Mouse (Mus musculus): ENCODE measurements around the gene Fer1l4. TPM values are rescaled to one million over a fixed set of nuclear protein-coding genes. Genes with fewer than 3 reads are reported as not detected.

The Fer1l4 gene
- polyA plus RNA-seq, 1 experiment, result not detected

DNA sequence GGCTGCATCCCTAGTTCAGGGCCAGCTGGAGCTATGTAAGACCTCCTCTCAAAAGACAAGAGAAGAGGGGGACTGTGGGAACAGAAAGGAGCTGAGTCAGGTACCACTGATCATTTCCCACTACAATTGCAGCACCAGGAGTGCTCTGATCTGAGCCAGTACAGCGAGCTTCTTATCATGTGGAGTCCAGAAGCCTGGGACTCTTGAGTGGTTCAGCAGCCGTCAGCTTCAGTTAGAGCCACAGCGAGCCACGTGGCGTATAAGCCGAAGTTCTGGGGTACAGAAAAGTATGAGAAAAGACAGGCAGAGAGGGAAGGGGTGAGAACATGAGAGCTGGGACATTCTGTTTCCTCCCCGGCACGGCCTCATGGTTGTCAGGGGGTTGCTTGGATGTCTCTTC lies 31.5 kb downstream of the Fer1l4 start:
- Histone ChIP-seq H3K4me3 (ENCODE audit: insufficient read depth, low read length) (no peak overlapping the region), H3K27ac (ENCODE audit: insufficient read depth, low read length) (no peak overlapping the region), H3K4me1 (ENCODE audit: control insufficient read depth, insufficient read depth, low read length) (no peaks in the 10 kb centered on the region)
- TF ChIP-seq POLR2A (IDR thresholded peaks at IDR 0.05; ENCODE audit: low read depth, low read length) (no peak), CTCF (IDR thresholded peaks at IDR 0.05; ENCODE audit: borderline replicate concordance, insufficient read depth, low read length) (no peak)

DNA sequence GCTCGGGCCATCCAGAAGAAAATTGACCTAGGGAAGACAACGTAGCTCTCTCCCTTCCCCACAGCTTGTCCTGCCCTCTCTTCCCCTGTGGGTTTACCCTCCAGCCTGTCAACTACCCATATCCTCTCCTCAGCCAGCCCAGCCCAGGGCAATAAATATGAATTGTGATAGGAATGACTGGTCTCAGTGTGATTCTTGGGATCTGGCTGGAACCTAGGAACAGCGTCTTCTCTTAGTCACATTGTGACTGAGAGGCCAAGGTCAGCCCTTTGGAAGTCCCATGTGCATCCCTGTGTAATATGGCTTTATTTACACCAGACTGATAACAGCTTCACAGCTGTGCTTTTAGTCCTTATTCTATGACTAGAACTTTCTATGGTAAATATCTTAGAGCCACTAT lies 34.6 kb downstream of the Fer1l4 start:
- Histone ChIP-seq H3K4me1 (ENCODE audit: control insufficient read depth, insufficient read depth, low read length) (no peaks in the 10 kb centered on the region), H3K27ac (ENCODE audit: insufficient read depth, low read length) (no peak overlapping the region), H3K4me3 (ENCODE audit: insufficient read depth, low read length) (no peak overlapping the region)
- no peak for TF ChIP-seq POLR2A (IDR thresholded peaks at IDR 0.05; ENCODE audit: low read depth, low read length)
- TF ChIP-seq CTCF (IDR thresholded peaks at IDR 0.05; ENCODE audit: borderline replicate concordance, insufficient read depth, low read length), result no peak

GRCm38 (mm10) chr2:156007888-156008532 lies 44.7 kb downstream of the Fer1l4 start, which contains the start of the genes 6430550D23Rik and Ergic3:
Gene 6430550D23Rik (minus strand): TSS chr2:156007977.
Gene Ergic3 (plus strand): TSS chr2:156008045.
- Histone ChIP-seq H3K4me3 (ENCODE audit: insufficient read depth, low read length) (peak within 1 kb of the TSS; percentile 78), H3K27ac (ENCODE audit: insufficient read depth, low read length) (no peak within 1 kb of the TSS), H3K4me1 (ENCODE audit: control insufficient read depth, insufficient read depth, low read length) (no peaks in the 10 kb centered on the region)
- TF ChIP-seq POLR2A (IDR thresholded peaks at IDR 0.05; ENCODE audit: low read depth, low read length), result peak; percentile 57
- TF ChIP-seq CTCF (IDR thresholded peaks at IDR 0.05; ENCODE audit: borderline replicate concordance, insufficient read depth, low read length), result no peak

GRCm38 (mm10) chr2:156005393-156005792 lies 47.4 kb downstream of the Fer1l4 start:
- no peak overlapping the region for H3K27ac ChIP-seq (ENCODE audit: insufficient read depth, low read length)
- H3K4me1 ChIP-seq (ENCODE audit: control insufficient read depth, insufficient read depth, low read length), result no peaks in the 10 kb centered on the region
- H3K4me3 ChIP-seq (ENCODE audit: insufficient read depth, low read length), result no peak overlapping the region
- no peak for TF ChIP-seq POLR2A (IDR thresholded peaks at IDR 0.05; ENCODE audit: low read depth, low read length)
- TF ChIP-seq CTCF (IDR thresholded peaks at IDR 0.05; ENCODE audit: borderline replicate concordance, insufficient read depth, low read length), result no peak

GRCm38 (mm10) chr2:155991863-155992321 lies 60.9 kb downstream of the Fer1l4 start:
- Histone ChIP-seq H3K4me1 (ENCODE audit: control insufficient read depth, insufficient read depth, low read length) (no peaks in the 10 kb centered on the region), H3K4me3 (ENCODE audit: insufficient read depth, low read length) (no peak overlapping the region), H3K27ac (ENCODE audit: insufficient read depth, low read length) (no peak overlapping the region)
- TF ChIP-seq CTCF (IDR thresholded peaks at IDR 0.05; ENCODE audit: borderline replicate concordance, insufficient read depth, low read length) (no peak), POLR2A (IDR thresholded peaks at IDR 0.05; ENCODE audit: low read depth, low read length) (no peak)

DNA sequence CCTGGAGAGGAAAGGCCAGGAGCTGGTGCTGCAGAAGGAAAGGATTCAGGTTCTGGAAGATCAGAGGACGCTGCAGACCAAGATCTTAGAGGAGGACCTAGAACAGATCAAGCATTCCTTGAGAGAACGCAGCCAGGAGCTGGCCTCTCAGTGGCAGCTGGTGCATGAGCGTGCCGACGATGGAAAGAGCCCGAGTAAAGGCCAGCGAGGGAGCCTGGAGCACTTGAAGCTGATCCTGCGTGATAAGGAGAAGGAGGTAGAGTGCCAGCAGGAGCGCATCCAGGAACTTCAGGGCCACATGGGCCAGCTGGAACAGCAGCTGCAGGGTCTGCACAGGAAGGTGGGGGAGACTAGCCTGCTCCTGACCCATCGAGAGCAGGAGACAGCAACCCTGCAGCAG lies 61.6 kb downstream of the Fer1l4 start:
- H3K4me3 ChIP-seq (ENCODE audit: insufficient read depth, low read length), result no peak overlapping the region
- no peak for TF ChIP-seq POLR2A (IDR thresholded peaks at IDR 0.05; ENCODE audit: low read depth, low read length)
- no peak for TF ChIP-seq CTCF (IDR thresholded peaks at IDR 0.05; ENCODE audit: borderline replicate concordance, insufficient read depth, low read length)

DNA sequence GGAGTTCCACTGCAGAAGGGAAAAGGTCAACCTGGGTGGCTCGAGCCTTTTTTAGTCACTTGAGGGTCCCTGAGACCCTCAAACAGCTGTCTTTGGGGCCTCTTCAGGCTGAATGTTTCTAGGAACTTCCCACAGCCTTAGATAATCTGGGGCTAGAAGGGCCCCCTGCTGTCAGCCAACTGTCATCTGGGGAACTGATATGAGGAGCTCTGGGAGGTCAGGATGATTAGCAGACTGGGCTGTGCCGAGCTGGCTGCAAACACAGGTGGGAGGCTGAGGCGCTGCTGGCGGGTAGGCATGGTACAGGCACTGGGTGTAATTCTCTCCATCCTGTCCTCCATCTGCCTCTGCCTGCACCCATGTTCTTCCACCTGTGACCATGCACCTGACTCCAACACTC lies 63.7 kb downstream of the Fer1l4 start:
- Histone ChIP-seq H3K4me1 (ENCODE audit: control insufficient read depth, insufficient read depth, low read length) (no peaks in the 10 kb centered on the region), H3K27ac (ENCODE audit: insufficient read depth, low read length) (no peak overlapping the region), H3K4me3 (ENCODE audit: insufficient read depth, low read length) (no peak overlapping the region)
- no peak for TF ChIP-seq CTCF (IDR thresholded peaks at IDR 0.05; ENCODE audit: borderline replicate concordance, insufficient read depth, low read length)

More for the DNA sequence above, 61.6 kb downstream of the Fer1l4 start:
- no peaks in the 10 kb centered on the region for H3K4me1 ChIP-seq (ENCODE audit: control insufficient read depth, insufficient read depth, low read length)
- H3K27ac ChIP-seq (ENCODE audit: insufficient read depth, low read length), result no peak overlapping the region

DNA sequence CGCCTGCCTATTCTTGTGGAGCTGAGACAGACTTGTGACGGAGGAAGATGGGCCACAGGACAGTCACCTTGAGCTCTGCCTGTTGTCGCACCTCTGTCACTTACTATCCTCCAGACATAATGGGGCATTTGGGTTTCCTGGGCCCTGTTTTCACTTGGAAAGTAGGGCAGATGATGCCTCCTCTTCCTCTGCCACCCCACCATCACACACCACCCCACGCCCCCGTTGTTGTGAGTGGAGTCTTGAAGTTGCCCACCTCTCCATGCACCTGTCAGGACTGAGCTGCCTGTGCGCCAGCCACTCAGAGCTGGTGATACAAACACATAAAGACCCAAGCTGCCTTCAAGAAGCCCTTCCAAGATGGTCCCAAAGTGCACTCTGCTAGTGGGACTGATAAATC lies 65.6 kb downstream of the Fer1l4 start:
- Histone ChIP-seq H3K4me3 (ENCODE audit: insufficient read depth, low read length) (no peak overlapping the region), H3K27ac (ENCODE audit: insufficient read depth, low read length) (no peak overlapping the region), H3K4me1 (ENCODE audit: control insufficient read depth, insufficient read depth, low read length) (no peaks in the 10 kb centered on the region)
- TF ChIP-seq POLR2A (IDR thresholded peaks at IDR 0.05; ENCODE audit: low read depth, low read length) (no peak), CTCF (IDR thresholded peaks at IDR 0.05; ENCODE audit: borderline replicate concordance, insufficient read depth, low read length) (no peak)

- H3K27ac ChIP-seq (ENCODE audit: insufficient read depth, low read length), result no peak overlapping the region
- H3K4me1 ChIP-seq (ENCODE audit: control insufficient read depth, insufficient read depth, low read length), result no peaks in the 10 kb centered on the region
- H3K4me3 ChIP-seq (ENCODE audit: insufficient read depth, low read length), result no peak overlapping the region
- TF ChIP-seq CTCF (IDR thresholded peaks at IDR 0.05; ENCODE audit: borderline replicate concordance, insufficient read depth, low read length) (no peak), POLR2A (IDR thresholded peaks at IDR 0.05; ENCODE audit: low read depth, low read length) (no peak)
Measured at GRCm38 (mm10) chr2:155985776-155986175, 67.0 kb downstream of the Fer1l4 start.

DNA sequence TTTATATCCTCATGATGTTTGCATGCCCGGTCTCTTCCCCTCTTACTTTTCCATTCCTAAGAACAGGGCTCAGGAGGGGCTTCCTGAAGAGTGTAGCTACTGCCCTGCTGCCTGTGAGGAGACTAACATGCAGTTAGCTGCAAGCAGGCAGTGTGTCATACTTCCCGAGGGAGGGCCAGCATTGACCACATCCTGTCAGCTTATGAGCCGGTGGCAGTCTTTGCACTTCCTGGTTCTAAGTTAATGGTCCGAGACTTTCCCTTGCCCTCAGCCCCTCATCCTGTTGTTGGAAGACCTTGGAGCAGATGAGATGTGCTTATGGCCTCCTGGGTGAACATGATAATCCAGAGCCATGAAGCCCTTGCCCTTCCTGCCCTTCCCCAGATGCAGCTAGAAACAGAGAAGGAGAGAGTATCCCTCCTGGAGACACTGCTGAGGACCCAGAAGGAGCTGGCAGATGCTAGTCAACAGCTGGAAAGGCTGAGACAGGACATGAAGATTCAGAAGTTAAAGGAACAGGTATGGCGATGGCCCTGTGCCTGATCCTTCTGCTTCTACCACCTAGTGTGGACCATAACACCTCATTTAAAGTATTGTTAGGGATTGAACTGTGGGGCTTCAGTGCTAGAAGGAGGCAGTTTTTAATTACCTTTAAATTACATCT lies 73.3 kb downstream of the Fer1l4 start:
- peak overlapping the region; percentile 76; the same call in 1 of the 2 replicates for H3K27ac ChIP-seq (ENCODE audit: insufficient read depth, low read length)
- H3K4me1 ChIP-seq (ENCODE audit: control insufficient read depth, insufficient read depth, low read length), result peaks cover 4% of the 10 kb centered on the region; the same call in 1 of the 2 replicates
- TF ChIP-seq CTCF (IDR thresholded peaks at IDR 0.05; ENCODE audit: borderline replicate concordance, insufficient read depth, low read length), result no peak
- peak; percentile 36; the same call in 1 of the 2 replicates for TF ChIP-seq POLR2A (IDR thresholded peaks at IDR 0.05; ENCODE audit: low read depth, low read length)
- no peak overlapping the region for H3K4me3 ChIP-seq (ENCODE audit: insufficient read depth, low read length)
